Mouse (Mus musculus): Measurements from ENCODE around the gene Rgs1.

GRCm38 (mm10) chr1:144200496-144200895 lies 48.5 kb downstream of the Rgs1 start:
- TF ChIP-seq POLR2A (IDR thresholded peaks at IDR 0.05; ENCODE audit: borderline replicate concordance, low read depth, low read length) (no peak), CTCF (IDR thresholded peaks at IDR 0.05; ENCODE audit: low read depth, low read length) (no peak)
